Mouse (Mus musculus) embryonic fibroblast, embryonic 13.5 days (primary cell): ENCODE results near the gene Tbc1d20.

Experiments used
- CTCF ChIP-seq: IDR thresholded peaks from 2 replicates; pipeline ENCODE4 v1.5.1; 2011; ENCODE audit warnings: mild to moderate bottlenecking, control low read depth, low read length, moderate library complexity, borderline replicate concordance; ENCODE audit not compliant: insufficient read depth
- POLR2A ChIP-seq: IDR thresholded peaks from 2 replicates; pipeline ENCODE4 v1.6.1; 2011; ENCODE audit warnings: low read depth, mild to moderate bottlenecking, control low read depth, low read length, moderate library complexity

GRCm38 (mm10) chr2:152322198-152322597 is 28.6 kb downstream of the Tbc1d20 start:
- no peak for TF ChIP-seq CTCF
- TF ChIP-seq POLR2A: no peak
